Mouse (Mus musculus): Measurements from ENCODE around the gene Lmntd2. TPM values are rescaled to one million over a fixed set of nuclear protein-coding genes. Genes with fewer than 3 reads are reported as not detected.
A peak's percentile ranks its signal among the peaks of the same experiment; 100 is the strongest.

Lmntd2 gene
- polyA plus RNA-seq, 1 experiment, result 0.88 TPM

- TF ChIP-seq CTCF (IDR thresholded peaks at IDR 0.05; ENCODE audit: low read depth, low read length) (no peak), POLR2A (IDR thresholded peaks at IDR 0.05; ENCODE audit: borderline replicate concordance, low read depth, low read length) (no peak)
- H3K4me1 ChIP-seq (ENCODE audit: control insufficient read depth, insufficient read depth, low read length), result peaks cover 6% of the 10 kb centered on the region
- H3K27ac ChIP-seq (ENCODE audit: insufficient read depth, low read depth, low read length), result peak overlapping the region; percentile 40
- peak overlapping the region; percentile 82 for H3K4me3 ChIP-seq (ENCODE audit: insufficient read depth, low read length)
Measured at GRCm38 (mm10) chr7:141193348-141193856, 20.5 kb downstream of the Lmntd2 start.

GRCm38 (mm10) chr7:141192776-141193347 is 21.0 kb downstream of the Lmntd2 start:
- H3K4me1 ChIP-seq (ENCODE audit: control insufficient read depth, insufficient read depth, low read length), result peaks cover 6% of the 10 kb centered on the region
- H3K27ac ChIP-seq (ENCODE audit: insufficient read depth, low read depth, low read length), result no peak overlapping the region; the same call in 1 of the 2 replicates
- TF ChIP-seq POLR2A (IDR thresholded peaks at IDR 0.05; ENCODE audit: borderline replicate concordance, low read depth, low read length), result no peak
- no peak for TF ChIP-seq CTCF (IDR thresholded peaks at IDR 0.05; ENCODE audit: low read depth, low read length)
- H3K4me3 ChIP-seq (ENCODE audit: insufficient read depth, low read length), result peak overlapping the region; percentile 82

- H3K4me3 ChIP-seq (ENCODE audit: insufficient read depth, low read length), result no peak overlapping the region
- H3K4me1 ChIP-seq (ENCODE audit: control insufficient read depth, insufficient read depth, low read length), result peaks cover 6% of the 10 kb centered on the region
- no peak overlapping the region for H3K27ac ChIP-seq (ENCODE audit: insufficient read depth, low read depth, low read length)
Measured at GRCm38 (mm10) chr7:141191796-141192685, 21.8 kb downstream of the Lmntd2 start.

GRCm38 (mm10) chr7:141191036-141191435 is 22.8 kb downstream of the Lmntd2 start:
- Histone ChIP-seq H3K4me3 (ENCODE audit: insufficient read depth, low read length) (no peak overlapping the region), H3K27ac (ENCODE audit: insufficient read depth, low read depth, low read length) (no peak overlapping the region), H3K4me1 (ENCODE audit: control insufficient read depth, insufficient read depth, low read length) (peaks cover 6% of the 10 kb centered on the region)
- no peak for TF ChIP-seq CTCF (IDR thresholded peaks at IDR 0.05; ENCODE audit: low read depth, low read length)

More at GRCm38 (mm10) chr7:141191796-141192685, 21.8 kb downstream of the Lmntd2 start:
- TF ChIP-seq POLR2A (IDR thresholded peaks at IDR 0.05; ENCODE audit: borderline replicate concordance, low read depth, low read length) (no peak), CTCF (IDR thresholded peaks at IDR 0.05; ENCODE audit: low read depth, low read length) (no peak)

- TF ChIP-seq CTCF (IDR thresholded peaks at IDR 0.05; ENCODE audit: low read depth, low read length) (no peak), POLR2A (IDR thresholded peaks at IDR 0.05; ENCODE audit: borderline replicate concordance, low read depth, low read length) (no peak)
- peaks cover 6% of the 10 kb centered on the region for H3K4me1 ChIP-seq (ENCODE audit: control insufficient read depth, insufficient read depth, low read length)
- no peak overlapping the region for H3K4me3 ChIP-seq (ENCODE audit: insufficient read depth, low read length)
- H3K27ac ChIP-seq (ENCODE audit: insufficient read depth, low read depth, low read length), result no peak overlapping the region
Measured at GRCm38 (mm10) chr7:141190220-141190619, 23.7 kb downstream of the Lmntd2 start.

GRCm38 (mm10) chr7:141188733-141189132 is 25.1 kb downstream of the Lmntd2 start:
- H3K4me1 ChIP-seq (ENCODE audit: control insufficient read depth, insufficient read depth, low read length), result peaks cover 4% of the 10 kb centered on the region
- H3K27ac ChIP-seq (ENCODE audit: insufficient read depth, low read depth, low read length), result no peak overlapping the region
- no peak overlapping the region for H3K4me3 ChIP-seq (ENCODE audit: insufficient read depth, low read length)
- TF ChIP-seq POLR2A (IDR thresholded peaks at IDR 0.05; ENCODE audit: borderline replicate concordance, low read depth, low read length) (no peak), CTCF (IDR thresholded peaks at IDR 0.05; ENCODE audit: low read depth, low read length) (no peak)

- H3K27ac ChIP-seq (ENCODE audit: insufficient read depth, low read depth, low read length), result no peak overlapping the region
- H3K4me1 ChIP-seq (ENCODE audit: control insufficient read depth, insufficient read depth, low read length), result peaks cover 4% of the 10 kb centered on the region
- no peak overlapping the region for H3K4me3 ChIP-seq (ENCODE audit: insufficient read depth, low read length)
- TF ChIP-seq POLR2A (IDR thresholded peaks at IDR 0.05; ENCODE audit: borderline replicate concordance, low read depth, low read length) (no peak), CTCF (IDR thresholded peaks at IDR 0.05; ENCODE audit: low read depth, low read length) (no peak)
Measured at GRCm38 (mm10) chr7:141188194-141188593, 25.7 kb downstream of the Lmntd2 start.

- Histone ChIP-seq H3K4me1 (ENCODE audit: control insufficient read depth, insufficient read depth, low read length) (peaks cover 11% of the 10 kb centered on the region), H3K4me3 (ENCODE audit: insufficient read depth, low read length) (no peak overlapping the region), H3K27ac (ENCODE audit: insufficient read depth, low read depth, low read length) (no peak overlapping the region)
- no peak for TF ChIP-seq POLR2A (IDR thresholded peaks at IDR 0.05; ENCODE audit: borderline replicate concordance, low read depth, low read length)
- peak; percentile 86 for TF ChIP-seq CTCF (IDR thresholded peaks at IDR 0.05; ENCODE audit: low read depth, low read length)
Measured at GRCm38 (mm10) chr7:141176173-141176572, 37.7 kb downstream of the Lmntd2 start.

- Histone ChIP-seq H3K27ac (ENCODE audit: insufficient read depth, low read depth, low read length) (no peak overlapping the region), H3K4me3 (ENCODE audit: insufficient read depth, low read length) (no peak overlapping the region), H3K4me1 (ENCODE audit: control insufficient read depth, insufficient read depth, low read length) (peaks cover 20% of the 10 kb centered on the region)
- no peak for TF ChIP-seq CTCF (IDR thresholded peaks at IDR 0.05; ENCODE audit: low read depth, low read length)
- no peak for TF ChIP-seq POLR2A (IDR thresholded peaks at IDR 0.05; ENCODE audit: borderline replicate concordance, low read depth, low read length)
Measured at GRCm38 (mm10) chr7:141175068-141175467, 38.8 kb downstream of the Lmntd2 start.
